Mouse (Mus musculus): Measurements from ENCODE around the gene Ccdc57.

Ccdc57 gene

GRCm38 (mm10) chr11:120932564-120933398, at the start of gene Ccdc57:
Gene Ccdc57 (minus strand): TSS chr11:120932872.
- no peak for DNase-seq (ENCODE audit: extremely low spot score, low read depth, low spot score)

- no peak for DNase-seq (ENCODE audit: extremely low spot score, low read depth, low spot score)
Observed at GRCm38 (mm10) chr11:120982459-120982858, 49.8 kb upstream of the Ccdc57 start.

- DNase-seq (ENCODE audit: extremely low spot score, low read depth, low spot score) = no peak
Observed at GRCm38 (mm10) chr11:120981661-120982060, 49.0 kb upstream of the Ccdc57 start.

- DNase-seq (ENCODE audit: extremely low spot score, low read depth, low spot score) = no peak
Observed at GRCm38 (mm10) chr11:120980427-120981035, 47.9 kb upstream of the Ccdc57 start.

- no peak for DNase-seq (ENCODE audit: extremely low spot score, low read depth, low spot score)
Observed at GRCm38 (mm10) chr11:120979711-120980426, 47.2 kb upstream of the Ccdc57 start.

- no peak for DNase-seq (ENCODE audit: extremely low spot score, low read depth, low spot score)
Observed at GRCm38 (mm10) chr11:120973318-120973717, 40.6 kb upstream of the Ccdc57 start.

GRCm38 (mm10) chr11:120971237-120971636, 38.6 kb upstream of the Ccdc57 start:
- DNase-seq (ENCODE audit: extremely low spot score, low read depth, low spot score) = no peak

- no peak for DNase-seq (ENCODE audit: extremely low spot score, low read depth, low spot score)
Observed at GRCm38 (mm10) chr11:120969742-120970141, 37.1 kb upstream of the Ccdc57 start.

GRCm38 (mm10) chr11:120965587-120965986, 32.9 kb upstream of the Ccdc57 start:
- no peak for DNase-seq (ENCODE audit: extremely low spot score, low read depth, low spot score)

GRCm38 (mm10) chr11:120964195-120965157, 31.8 kb upstream of the Ccdc57 start:
- no peak for DNase-seq (ENCODE audit: extremely low spot score, low read depth, low spot score)

- no peak for DNase-seq (ENCODE audit: extremely low spot score, low read depth, low spot score)
Observed at GRCm38 (mm10) chr11:120962909-120963308, 30.2 kb upstream of the Ccdc57 start.

- DNase-seq (ENCODE audit: extremely low spot score, low read depth, low spot score) = no peak
Observed at GRCm38 (mm10) chr11:120962050-120962771, 29.5 kb upstream of the Ccdc57 start.

- DNase-seq (ENCODE audit: extremely low spot score, low read depth, low spot score) = no peak
Observed at GRCm38 (mm10) chr11:120961594-120961993, 28.9 kb upstream of the Ccdc57 start.

- no peak for DNase-seq (ENCODE audit: extremely low spot score, low read depth, low spot score)
Observed at GRCm38 (mm10) chr11:120960248-120960647, 27.6 kb upstream of the Ccdc57 start.

GRCm38 (mm10) chr11:120959564-120959963, 26.9 kb upstream of the Ccdc57 start:
- no peak for DNase-seq (ENCODE audit: extremely low spot score, low read depth, low spot score)

- DNase-seq (ENCODE audit: extremely low spot score, low read depth, low spot score) = no peak
Observed at GRCm38 (mm10) chr11:120959066-120959465, 26.4 kb upstream of the Ccdc57 start.

GRCm38 (mm10) chr11:120957731-120958257, 25.1 kb upstream of the Ccdc57 start:
- no peak for DNase-seq (ENCODE audit: extremely low spot score, low read depth, low spot score)

GRCm38 (mm10) chr11:120957052-120957451, 24.4 kb upstream of the Ccdc57 start:
- no peak for DNase-seq (ENCODE audit: extremely low spot score, low read depth, low spot score)

- DNase-seq (ENCODE audit: extremely low spot score, low read depth, low spot score) = no peak
Observed at GRCm38 (mm10) chr11:120955701-120956100, 23.0 kb upstream of the Ccdc57 start.

GRCm38 (mm10) chr11:120954936-120955335, 22.3 kb upstream of the Ccdc57 start:
- DNase-seq (ENCODE audit: extremely low spot score, low read depth, low spot score) = no peak

Data from hindlimb bud, embryonic 11.5 days (tissue).